In the genomic region with DNA sequence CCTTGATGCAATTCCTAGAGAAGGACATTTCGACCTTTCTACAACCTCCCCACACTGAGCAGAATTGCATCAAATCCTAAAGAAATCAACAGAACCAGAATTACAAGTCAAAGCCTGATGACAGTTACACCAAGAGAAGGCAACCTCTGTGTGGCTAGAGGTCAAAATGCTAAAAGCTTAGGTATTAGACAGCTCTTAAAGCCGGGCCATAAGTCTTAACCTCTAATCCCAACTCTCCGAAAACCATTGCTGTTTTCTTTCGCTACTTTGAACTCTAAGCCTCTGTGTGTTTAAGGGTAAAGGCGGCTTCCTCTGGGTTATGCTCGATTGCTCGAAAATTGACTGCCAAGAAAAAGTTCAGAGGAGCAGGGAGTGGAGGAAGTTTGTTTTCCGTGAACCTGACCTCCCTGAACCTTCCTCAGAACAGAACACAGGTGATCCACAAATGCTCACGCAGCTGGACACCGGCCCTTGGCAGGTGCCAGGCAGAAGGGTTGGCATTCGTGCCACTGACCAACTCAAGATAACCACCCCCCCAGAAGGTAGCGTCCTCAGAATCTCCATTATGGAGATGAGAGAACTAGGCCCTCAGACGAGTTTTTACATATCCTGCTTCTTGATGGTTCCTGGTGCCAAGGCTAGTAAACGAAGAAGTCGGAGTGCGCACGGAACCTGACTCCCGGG, we compare ENCODE assay signal across 8 mouse cellular contexts. TPM values are rescaled to one million over a fixed set of nuclear protein-coding genes. Genes with fewer than 3 reads are reported as not detected.
DNase-seq lines count a peak whose midpoint lies in the region; ATAC-seq and TF ChIP-seq lines count a peak whose summit lies in the region.

No protein-coding gene starts in this region.

- peak overlapping the region; percentile 62 for H3K4me2 ChIP-seq in kidney, postnatal 0 days (ENCODE audit: low read length)
- H3K4me2 ChIP-seq in midbrain, embryonic 16.5 days (ENCODE audit: low read length): peak overlapping the region; percentile 66

- TF ChIP-seq CTCF in gastrocnemius, adult 2 months (IDR thresholded peaks at IDR 0.05): no peak
- TF ChIP-seq CTCF in kidney, postnatal 0 days (IDR thresholded peaks at IDR 0.05; ENCODE audit: low read depth): no peak

- peak overlapping the region; percentile 84 for H3K4me3 ChIP-seq in gastrocnemius, adult 2 months
- H3K4me3 ChIP-seq in kidney, postnatal 0 days (replicated peaks; ENCODE audit: low read depth, low read length): peak overlapping the region; percentile 58
- H3K4me3 ChIP-seq in midbrain, embryonic 16.5 days (ENCODE audit: low read depth, low read length): peak overlapping the region; percentile 61

- no peaks in the 10 kb centered on the region for H3K4me1 ChIP-seq in kidney, postnatal 0 days (replicated peaks; ENCODE audit: insufficient read depth, low read length)
- H3K4me1 ChIP-seq in midbrain, embryonic 16.5 days (ENCODE audit: control insufficient read depth, insufficient read depth, low read length): peaks cover 15% of the 10 kb centered on the region

- no peaks in the 10 kb centered on the region for H3K27me3 ChIP-seq in kidney, postnatal 0 days (ENCODE audit: insufficient read depth, low read length)
- no peaks in the 10 kb centered on the region for H3K27me3 ChIP-seq in midbrain, embryonic 16.5 days (ENCODE audit: control insufficient read depth, insufficient read depth, low read depth, low read length)

- 35% methylated on average over 18 of the region's 18 CpGs for WGBS in kidney, postnatal 0 days
- WGBS in midbrain, embryonic 16.5 days: 20% methylated on average over 18 of the region's 18 CpGs

- H3K27ac ChIP-seq in gastrocnemius, adult 2 months: peak overlapping the region; percentile 99
- peak overlapping the region; percentile 96 for H3K27ac ChIP-seq in kidney, postnatal 0 days
- no peak overlapping the region for H3K27ac ChIP-seq in midbrain, embryonic 16.5 days (ENCODE audit: low read length)

- intact Hi-C loops in gastrocnemius, adult 2 months (cut with DNase I): no loop called here
- intact Hi-C loops in gastrocnemius, postnatal 14 days (cut with DNase I; ENCODE audit: low total_unique reads): no loop called here

- ATAC-seq in kidney, postnatal 0 days (replicated peaks; ENCODE audit: low FRiP score, low read depth): 0 out of 2 replicates have a peak, but pooled peaks have one; percentile 12
- ATAC-seq in midbrain, embryonic 16.5 days: no peak

- H3K9me3 ChIP-seq in kidney, postnatal 0 days (replicated peaks; ENCODE audit: low read length): no peaks in the 10 kb centered on the region
- no peaks in the 10 kb centered on the region for H3K9me3 ChIP-seq in midbrain, embryonic 16.5 days (replicated peaks; ENCODE audit: control insufficient read depth, low read length, poor library complexity, severe bottlenecking)

- peak overlapping the region; percentile 75; the same call in 1 of the 2 replicates for H3K9ac ChIP-seq in kidney, postnatal 0 days (ENCODE audit: low read depth, low read length)
- peak overlapping the region; percentile 74 for H3K9ac ChIP-seq in midbrain, embryonic 16.5 days (ENCODE audit: low read depth, low read length)

- no peak for DNase-seq in gastrocnemius, adult 2 months
- DNase-seq in gastrocnemius, postnatal 14 days: no peak
- DNase-seq in urinary bladder, postnatal 36 days (ENCODE audit: low spot score in 2 of 2): peak; percentile 11 to 13
- DNase-seq in urinary bladder, adult 18-20 months (ENCODE audit: low spot score in 2 of 2): no peak
- DNase-seq in kidney, postnatal 0 days (ENCODE audit: low spot score): peak; percentile 8
- DNase-seq in left cerebral cortex, adult 9 months (ENCODE audit: low spot score in 2 of 2): no peak
- DNase-seq in right cerebral cortex, adult 2 months (ENCODE audit: low spot score in 2 of 2): no peak

- H3K36me3 ChIP-seq in kidney, postnatal 0 days (ENCODE audit: insufficient read depth, low read length): no peaks in the 10 kb centered on the region
- no peaks in the 10 kb centered on the region for H3K36me3 ChIP-seq in midbrain, embryonic 16.5 days (ENCODE audit: control insufficient read depth, insufficient read depth, low read length)

RNA-seq across cellular contexts. Expression of gene Pdha1, which starts 0.9 kb away (rescaled TPM):
- 100 to 1,000 TPM; 567 to 646 TPM for total RNA-seq in gastrocnemius, adult 2 months (2021)
- total RNA-seq in gastrocnemius, postnatal 14 days (2021): 100 to 1,000 TPM; 384 to 509 TPM
- 160 and 178 TPM in 2 replicates for polyA plus RNA-seq in kidney, postnatal 0 days (2015; fragmentation: Nextera tagmentation; extraction: Ambion mirVana)
- 141 and 164 TPM in 2 replicates for polyA plus RNA-seq in midbrain, embryonic 16.5 days (2015; fragmentation: Nextera tagmentation; extraction: Ambion mirVana)

Comparison
In these comparisons a context has a peak if more than half of its experiments do, and no peak if none do; other contexts are left out.
1. DNase-seq: peak in urinary bladder, postnatal 36 days (2 of 2) and kidney, postnatal 0 days (single experiment); none in gastrocnemius, adult 2 months (single experiment), gastrocnemius, postnatal 14 days (single experiment), urinary bladder, adult 18-20 months (0 of 2), left cerebral cortex, adult 9 months (0 of 2) and right cerebral cortex, adult 2 months (0 of 2).
2. Peak in every context shown above with its lines, with median percentiles within 50 percentile points of each other: H3K4me3 ChIP-seq.